Mouse (Mus musculus) cerebellum, adult (tissue): ENCODE measurements at regions not wholly inside any gene's neighbourhood (a gene's known extent, or its start where the extent isn't known, plus 50 kb on each side); places are given as distances from the start of the nearest gene placed in this dataset.
"Not testable (repeated sequence)": the region's sequence is repeated elsewhere in the genome, so short reads cannot be mapped to it uniquely, and the experiment has no call there.

Experiments used
- ATAC-seq: cut with Nextera tagmentation; 2 replicates; pipeline ENCODE4 v1.9.2; 2017; ENCODE audit warnings: mild to moderate bottlenecking, moderate library complexity, mixed read lengths; ENCODE audit not compliant: insufficient number of reproducible peaks, low FRiP score, low TSS enrichment

- 0 out of 2 replicates have a peak, but pooled peaks have one; percentile 56 for ATAC-seq
These were observed 201.6 kb upstream of the 4930452B06Rik start for GRCm38 (mm10) chr14:8867641-8868040.

DNA sequence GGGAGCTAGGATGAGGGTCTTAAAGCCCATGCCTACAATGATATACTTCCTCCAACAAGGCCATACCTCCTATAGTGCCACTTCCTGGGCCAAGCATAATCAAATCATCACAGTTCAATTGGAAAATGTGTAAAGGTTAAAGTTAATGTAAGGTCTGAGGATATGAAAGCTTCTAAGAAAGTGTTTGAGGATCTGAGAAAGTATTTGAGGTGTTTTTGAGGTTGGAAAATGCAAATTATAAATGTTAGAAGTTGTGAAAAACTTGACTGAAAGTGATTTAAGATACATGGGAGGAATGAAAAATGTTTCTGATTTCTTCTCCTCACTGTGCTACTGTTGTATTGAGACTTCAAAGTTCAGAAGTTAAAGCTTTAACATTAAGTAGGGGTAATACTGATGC is 185.5 kb upstream of the 4930452B06Rik start:
- ATAC-seq, result no peak

- ATAC-seq, result no peak
These were observed 184.2 kb upstream of the 4930452B06Rik start for GRCm38 (mm10) chr14:8850208-8850607.

DNA sequence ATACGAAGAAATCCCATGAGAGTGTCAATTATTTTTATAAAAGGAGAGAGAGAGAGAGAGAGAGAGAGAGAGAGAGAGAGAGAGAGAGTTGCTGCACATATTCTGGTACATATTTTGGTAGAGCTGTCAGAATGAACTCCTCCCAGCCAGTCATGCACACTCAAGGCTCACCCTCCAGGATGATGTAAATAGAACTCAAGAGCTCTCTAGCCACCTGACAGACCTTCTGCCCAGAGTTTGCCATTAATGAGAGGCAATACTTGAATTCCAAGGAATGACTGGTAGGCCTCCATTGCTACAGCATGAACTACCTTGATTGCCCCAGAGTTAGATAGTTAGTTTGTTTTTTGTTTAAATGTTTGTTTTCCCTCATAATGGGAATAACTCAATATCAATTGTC is 167.5 kb upstream of the 4930452B06Rik start:
- ATAC-seq, result no peak

DNA sequence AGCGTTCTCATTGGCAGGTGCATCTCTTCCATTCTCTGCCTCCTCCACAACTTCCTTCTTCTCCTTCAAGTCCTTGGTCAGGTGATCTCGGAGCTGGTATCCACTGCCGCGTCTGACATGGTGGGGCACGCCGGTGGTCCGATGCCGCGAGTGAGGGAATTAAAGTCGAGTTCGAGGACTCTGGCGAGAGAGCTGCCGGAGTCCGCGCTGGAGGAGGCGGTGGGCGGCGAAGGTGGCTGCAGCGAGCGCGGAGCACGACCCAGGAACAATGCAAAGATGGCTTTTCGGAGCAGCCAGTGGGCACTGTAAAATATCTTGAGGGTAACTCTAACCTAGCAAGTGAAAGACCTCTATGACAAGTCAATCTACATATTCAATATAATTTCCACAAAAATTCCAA is 134.2 kb upstream of the 4930452B06Rik start:
- ATAC-seq, result not testable (repeated sequence)

DNA sequence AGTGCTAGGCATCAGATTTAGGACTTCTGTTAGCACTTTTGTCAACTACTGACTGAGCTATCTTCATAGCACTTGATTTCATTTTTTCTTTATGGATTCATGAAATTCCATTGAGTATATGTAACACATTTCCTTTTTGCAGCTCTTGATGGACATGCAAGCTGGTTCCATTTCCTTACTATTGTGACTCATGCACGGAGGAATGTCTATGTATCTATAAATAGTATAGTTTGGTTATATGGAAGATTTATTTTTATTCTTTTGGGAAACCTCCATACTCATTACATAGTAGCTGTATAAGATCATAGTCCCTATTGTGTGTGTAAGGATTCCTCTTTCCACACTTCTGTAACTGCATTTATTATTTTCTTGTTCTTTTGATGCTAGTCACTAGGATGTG is 123.3 kb upstream of the 4930452B06Rik start:
- no peak for ATAC-seq

DNA sequence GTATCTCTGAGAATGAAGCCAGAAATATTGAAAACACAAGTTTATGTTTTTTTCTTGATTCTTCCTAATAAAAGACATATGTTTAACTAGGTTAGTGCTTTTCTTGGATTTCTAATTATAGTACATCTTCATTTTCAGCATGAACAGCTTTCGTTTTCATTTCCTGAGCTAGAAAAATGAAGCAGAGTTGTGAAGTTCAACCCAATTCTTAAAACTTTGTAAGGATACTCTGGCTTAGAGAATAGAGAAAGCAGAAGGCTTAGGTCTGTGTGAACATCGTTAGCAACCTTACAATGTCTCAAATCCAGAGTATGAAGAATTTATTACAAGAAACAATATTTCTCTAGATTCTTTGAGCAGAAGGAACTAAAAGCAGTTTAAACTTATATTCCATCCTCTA is 94.5 kb upstream of the 4930452B06Rik start:
- ATAC-seq, result no peak

GRCm38 (mm10) chr14:8736831-8737230 is 70.8 kb upstream of the 4930452B06Rik start:
- ATAC-seq, result no peak

DNA sequence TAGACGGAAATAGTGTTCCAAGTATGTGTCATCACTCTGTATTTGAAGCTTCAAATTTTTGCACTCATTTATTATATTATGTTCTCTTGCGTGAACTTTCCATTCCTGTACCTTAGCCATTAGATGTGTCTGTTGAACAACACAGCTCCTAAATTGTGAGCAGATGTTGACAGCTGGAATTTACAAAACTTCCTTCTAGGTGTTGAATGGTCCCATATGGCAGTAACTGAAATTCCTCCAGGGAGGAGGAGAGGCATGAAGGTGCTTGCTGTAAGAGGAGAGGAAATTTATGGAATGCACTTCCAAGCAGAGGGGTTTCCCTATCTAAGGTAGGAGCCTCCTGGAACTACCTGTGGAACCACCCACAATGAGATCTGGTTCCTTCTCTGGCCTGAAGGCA is 67.2 kb upstream of the 4930452B06Rik start:
- ATAC-seq, result no peak

DNA sequence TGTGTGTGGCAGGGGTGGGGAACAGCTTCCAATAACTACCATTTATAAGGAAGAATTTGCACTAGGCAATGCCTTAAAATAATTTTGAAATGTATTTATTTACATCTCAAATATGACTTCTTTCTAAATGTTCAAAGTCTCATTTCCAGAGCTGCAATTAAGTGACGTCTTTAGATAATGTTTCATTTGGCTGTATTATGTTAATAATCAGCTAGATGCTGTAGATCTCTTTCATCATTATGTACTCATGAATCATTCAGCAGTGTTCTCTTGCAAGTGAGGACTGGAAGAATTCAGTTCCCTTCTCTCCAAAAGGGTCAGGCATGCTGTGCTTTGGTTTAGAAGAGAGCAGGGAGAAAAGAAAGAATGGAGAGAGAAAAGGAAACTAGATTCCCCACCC is 61.3 kb upstream of the 4930452B06Rik start:
- no peak for ATAC-seq
